Mouse (Mus musculus) heart, embryonic 14.5 days (tissue): ENCODE measurements around the gene Rufy4. TPM values are rescaled to one million over a fixed set of nuclear protein-coding genes. Genes with fewer than 3 reads are reported as not detected.
"Not testable (repeated sequence)": the region's sequence is repeated elsewhere in the genome, so short reads cannot be mapped to it uniquely, and the experiment has no call there.

Experiments
- ATAC-seq: fragments of 200-750 bp; cut with Nextera tagmentation; 2 replicates; pipeline ENCODE4 v1.8.0; 2017; ENCODE audit warnings: low read depth, moderate TSS enrichment; ENCODE audit not compliant: insufficient number of reproducible peaks, insufficient read depth, low FRiP score
- H3K27ac ChIP-seq, 2 experiments: fragments of 200-500 bp in 1 of 2; fragments of 300-500 bp in 1 of 2; sonication (generic) in 1 of 2; replicated peaks in 1 of 2; 2 replicates each; pipeline ENCODE4 v1.5.1; 2012 to 2014; ENCODE audit warnings: low read depth in 2 of 2, low read length in 2 of 2, control low read depth in 1 of 2, mild to moderate bottlenecking in 1 of 2, mixed read lengths in 1 of 2; ENCODE audit not compliant: control insufficient read depth in 1 of 2, insufficient read depth in 1 of 2
- H3K27me3 ChIP-seq: fragments of 300-500 bp; sonication (generic); 2 replicates; pipeline ENCODE4 v1.6.1; 2014; ENCODE audit warnings: mild to moderate bottlenecking, low read length, control low read depth; ENCODE audit not compliant: control insufficient read depth, insufficient read depth
- H3K36me3 ChIP-seq: fragments of 300-500 bp; sonication (generic); 2 replicates; pipeline ENCODE4 v1.6.1; 2014; ENCODE audit warnings: mild to moderate bottlenecking, control low read depth, low read length, mixed read lengths; ENCODE audit not compliant: control insufficient read depth, insufficient read depth
- H3K4me1 ChIP-seq, 2 experiments: fragments of 200-500 bp in 1 of 2; fragments of 300-500 bp in 1 of 2; sonication (generic) in 1 of 2; 2 replicates each; pipeline ENCODE4 v1.6.1; 2012 to 2014; ENCODE audit warnings: low read length in 2 of 2, control low read depth in 1 of 2, mixed read lengths in 1 of 2; ENCODE audit not compliant: control insufficient read depth in 2 of 2, insufficient read depth in 2 of 2
- H3K4me2 ChIP-seq: fragments of 300-500 bp; sonication (generic); 2 replicates; pipeline ENCODE4 v1.6.1; 2014; ENCODE audit warnings: mild to moderate bottlenecking, low read length
- H3K4me3 ChIP-seq, 2 experiments: fragments of 200-500 bp in 1 of 2; fragments of 300-500 bp in 1 of 2; sonication (generic) in 1 of 2; 2 replicates each; pipeline ENCODE4 v1.5.1; 2012 to 2014; ENCODE audit warnings: low read length in 2 of 2, mild to moderate bottlenecking in 2 of 2, control low read depth in 1 of 2, low read depth in 1 of 2, moderate library complexity in 1 of 2; ENCODE audit not compliant: control insufficient read depth in 1 of 2, insufficient read depth in 1 of 2
- H3K9ac ChIP-seq: fragments of 300-500 bp; sonication (generic); 2 replicates; pipeline ENCODE4 v1.6.1; 2014; ENCODE audit warnings: mild to moderate bottlenecking, low read length
- H3K9me3 ChIP-seq: fragments of 300-500 bp; sonication (generic); 2 replicates; pipeline ENCODE4 v1.6.1; 2016; ENCODE audit warnings: low read length, control low read depth; ENCODE audit not compliant: control insufficient read depth
- WGBS: fragments of 180-500 bp; shearing (Covaris S2); extraction: QIAGEN DNeasy Blood & Tissue Kit; methylation state at CpG from one replicate; pipeline ENCODE4 v1.1.7; 2014; 5-methylcytosine and 5-hydroxymethylcytosine counted together
- polyA plus RNA-seq: library from polyadenylated mRNA; unstranded; fragments of >200 nt; fragmentation: Nextera tagmentation; extraction: Ambion mirVana; gene quantifications from 2 replicates; pipeline ENCODE4 v1.2.1, GENCODE M21; 2014

Gene Rufy4
- polyA plus RNA-seq, 1 experiment from 2014 or later = 0.22 TPM

- no peak within 1 kb of the TSS for H3K4me3 ChIP-seq
- H3K36me3 ChIP-seq = no peaks in the 10 kb centered on the region
- H3K4me1 ChIP-seq = peaks cover 13 to 20% of the 10 kb centered on the region in 2 experiments
- no peak within 1 kb of the TSS for H3K4me2 ChIP-seq
- WGBS = 69% methylated on average over 8 of the region's 8 CpGs
- H3K9ac ChIP-seq = no peak within 1 kb of the TSS
- no peak within 1 kb of the TSS for H3K27ac ChIP-seq
- H3K27me3 ChIP-seq = no peaks in the 10 kb centered on the region
- ATAC-seq = no peak
- H3K9me3 ChIP-seq = no peaks in the 10 kb centered on the region
These were observed 28.3 kb downstream of the Rufy4 start, which contains the start of gene Cxcr2 for GRCm38 (mm10) chr1:74153461-74154184. TSS of gene Cxcr2 (plus strand) at chr1:74153989.

DNA sequence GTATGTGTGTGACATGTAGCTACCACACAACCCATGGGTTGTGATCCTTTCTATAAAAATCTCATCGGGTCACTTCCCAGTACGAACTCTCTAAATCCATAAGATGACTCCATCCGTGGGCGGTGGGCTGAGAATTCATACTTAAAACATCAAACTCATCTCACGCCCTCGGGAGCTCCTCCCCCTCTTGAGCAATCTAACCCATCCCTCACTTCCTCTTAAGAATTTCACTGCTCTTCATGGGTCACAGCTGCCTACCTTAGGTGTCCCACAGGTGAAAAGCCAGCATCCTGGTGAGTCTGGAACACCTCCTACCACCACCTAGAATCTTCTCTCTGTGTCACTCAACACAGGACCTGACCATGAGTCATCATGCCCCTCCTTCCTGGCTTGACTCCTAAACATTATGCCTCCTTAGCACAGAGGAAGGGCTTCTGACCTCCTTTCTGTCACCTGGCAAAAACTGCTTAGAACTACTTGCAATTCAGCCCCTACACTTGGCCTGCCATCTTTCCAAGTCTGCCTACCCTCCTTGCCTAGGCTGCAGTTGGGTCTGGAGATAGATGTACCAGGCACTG is 30.2 kb downstream of the Rufy4 start:
- Histone ChIP-seq H3K27me3 (no peaks in the 10 kb centered on the region), H3K36me3 (no peaks in the 10 kb centered on the region), H3K9ac (no peak overlapping the region), H3K4me3 (no peak overlapping the region), H3K9me3 (no peaks in the 10 kb centered on the region), H3K4me1 (peaks cover 13 to 20% of the 10 kb centered on the region in 2 experiments), H3K4me2 (no peak overlapping the region), H3K27ac (no peak overlapping the region)
- WGBS = 83% methylated on average over 6 of the region's 6 CpGs
- no peak for ATAC-seq

GRCm38 (mm10) chr1:74156381-74156910 is 31.1 kb downstream of the Rufy4 start:
- H3K27ac ChIP-seq = peak overlapping the region; percentile 76 to 84
- H3K27me3 ChIP-seq = no peaks in the 10 kb centered on the region
- H3K36me3 ChIP-seq = no peaks in the 10 kb centered on the region
- no peak overlapping the region for H3K9ac ChIP-seq
- no peak for ATAC-seq
- H3K4me3 ChIP-seq = no peak overlapping the region
- no peaks in the 10 kb centered on the region for H3K9me3 ChIP-seq
- peaks cover 10 to 20% of the 10 kb centered on the region in 2 experiments for H3K4me1 ChIP-seq
- 38% methylated on average over 14 of the region's 14 CpGs for WGBS
- H3K4me2 ChIP-seq = peak overlapping the region; percentile 37

DNA sequence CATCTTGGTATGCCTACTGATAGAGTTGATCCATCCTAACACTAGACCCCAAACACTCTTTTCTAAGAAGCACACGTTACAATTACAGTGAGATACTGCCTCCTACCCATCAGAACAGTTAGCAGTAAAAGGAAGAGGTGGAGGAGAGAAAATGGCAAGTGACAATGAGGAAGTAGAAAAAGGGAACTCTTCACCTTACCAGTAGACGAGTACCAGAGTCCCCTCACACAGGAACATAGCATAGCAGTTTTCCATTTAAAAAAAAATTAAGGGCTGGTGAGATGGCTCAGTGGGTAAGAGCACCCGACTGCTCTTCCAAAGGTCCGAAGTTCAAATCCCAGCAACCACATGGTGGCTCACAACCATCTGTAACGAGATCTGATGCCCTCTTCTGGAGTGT is 34.3 kb downstream of the Rufy4 start:
- H3K4me2 ChIP-seq, H3K27me3 ChIP-seq, H3K36me3 ChIP-seq, H3K27ac ChIP-seq, H3K4me3 ChIP-seq, H3K9me3 ChIP-seq, H3K9ac ChIP-seq, ATAC-seq: not testable (repeated sequence)
- peaks cover 10 to 16% of the 10 kb centered on the region in 2 experiments for H3K4me1 ChIP-seq
- WGBS = 78% methylated on average over 4 of the region's 5 CpGs

- Histone ChIP-seq H3K9me3 (no peaks in the 10 kb centered on the region), H3K4me3 (no peak overlapping the region), H3K9ac (no peak overlapping the region), H3K27ac (no peak overlapping the region), H3K36me3 (no peaks in the 10 kb centered on the region), H3K4me1 (peaks cover 10 to 16% of the 10 kb centered on the region in 2 experiments), H3K27me3 (no peaks in the 10 kb centered on the region), H3K4me2 (no peak overlapping the region)
- 49% methylated on average over 2 of the region's 2 CpGs for WGBS
- no peak for ATAC-seq
These were observed 34.7 kb downstream of the Rufy4 start for GRCm38 (mm10) chr1:74160036-74160435.

- Histone ChIP-seq H3K9me3 (no peaks in the 10 kb centered on the region), H3K36me3 (no peaks in the 10 kb centered on the region), H3K9ac (no peak overlapping the region), H3K4me3 (no peak overlapping the region), H3K27me3 (no peaks in the 10 kb centered on the region), H3K4me2 (no peak overlapping the region), H3K4me1 (no peaks in the 10 kb centered on the region; a peak in 1 of 4 replicates), H3K27ac (no peak overlapping the region)
- 74% methylated on average over 5 of the region's 5 CpGs for WGBS
- no peak for ATAC-seq
These were observed 41.8 kb downstream of the Rufy4 start for GRCm38 (mm10) chr1:74167136-74167535.

DNA sequence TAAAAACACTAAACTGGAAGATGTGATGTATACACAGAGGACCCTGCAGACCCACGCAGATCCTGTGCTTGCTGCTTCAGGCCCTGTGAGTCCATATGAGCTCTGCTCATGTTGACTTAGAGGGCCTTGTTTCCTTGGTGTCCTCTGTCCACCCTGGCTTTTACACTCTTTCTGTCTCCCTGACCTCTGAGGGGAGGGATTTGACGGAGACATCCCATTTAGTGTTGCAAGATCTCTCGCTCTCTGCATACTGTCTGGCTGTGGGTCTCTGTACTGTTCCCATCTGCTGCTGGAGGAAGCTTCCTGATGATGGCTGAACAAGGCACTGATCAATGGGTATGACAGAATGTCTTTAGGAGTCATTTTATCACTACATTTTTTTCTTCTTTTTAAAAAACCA is 44.4 kb downstream of the Rufy4 start:
- WGBS = 87% methylated on average over 3 of the region's 3 CpGs
- ATAC-seq = no peak
- H3K4me3 ChIP-seq = no peak overlapping the region
- no peak overlapping the region for H3K4me2 ChIP-seq
- no peaks in the 10 kb centered on the region; a peak in 1 of 4 replicates for H3K4me1 ChIP-seq
- H3K9me3 ChIP-seq = no peaks in the 10 kb centered on the region
- no peaks in the 10 kb centered on the region for H3K36me3 ChIP-seq
- H3K27me3 ChIP-seq = no peaks in the 10 kb centered on the region
- H3K27ac ChIP-seq = no peak overlapping the region
- H3K9ac ChIP-seq = no peak overlapping the region
